Mouse (Mus musculus): ENCODE results near the gene Fam240a.

The Fam240a gene

DNA sequence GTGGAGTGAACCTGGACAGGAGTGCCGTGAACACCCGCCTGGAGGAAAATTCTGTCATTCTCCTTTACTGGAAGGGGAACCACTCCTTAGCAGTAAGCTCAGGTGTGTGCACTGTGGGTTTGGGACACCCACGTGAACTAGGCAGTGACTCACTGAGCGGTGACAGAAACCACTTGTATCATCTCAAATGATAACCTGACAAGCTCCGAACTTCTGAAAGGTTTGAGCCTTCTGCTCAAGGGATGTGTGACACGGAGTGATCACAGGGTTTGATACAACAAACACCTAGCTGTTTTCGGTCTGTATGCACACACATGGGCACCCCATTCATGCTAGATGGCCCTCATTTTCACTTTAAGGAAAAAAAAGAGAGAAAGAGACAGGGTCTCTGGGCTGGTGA, at the start of gene Fam240a:
Fam240a (minus strand) TSS at position 76 of the 400 bp plus-strand sequence.
- no peak for DNase-seq (ENCODE audit: low read depth, low spot score)

DNA sequence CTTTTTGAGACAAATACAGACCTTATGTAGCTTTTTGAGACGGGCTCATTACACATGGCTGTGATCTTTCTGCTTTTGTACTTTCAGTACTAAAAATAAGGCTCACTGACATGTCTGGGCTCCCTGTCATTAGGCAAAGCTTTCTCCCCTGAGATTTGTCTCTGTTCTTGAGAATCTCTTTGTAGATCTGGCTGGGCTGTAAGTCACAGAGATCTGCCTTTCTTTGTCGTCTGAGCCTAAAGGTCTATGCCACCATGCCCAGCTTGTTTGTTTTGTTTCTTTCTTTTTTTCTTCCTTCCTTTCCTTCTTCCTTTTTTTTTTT, 49.2 kb upstream of the Fam240a start:
- DNase-seq (ENCODE audit: low read depth, low spot score): no peak

DNA sequence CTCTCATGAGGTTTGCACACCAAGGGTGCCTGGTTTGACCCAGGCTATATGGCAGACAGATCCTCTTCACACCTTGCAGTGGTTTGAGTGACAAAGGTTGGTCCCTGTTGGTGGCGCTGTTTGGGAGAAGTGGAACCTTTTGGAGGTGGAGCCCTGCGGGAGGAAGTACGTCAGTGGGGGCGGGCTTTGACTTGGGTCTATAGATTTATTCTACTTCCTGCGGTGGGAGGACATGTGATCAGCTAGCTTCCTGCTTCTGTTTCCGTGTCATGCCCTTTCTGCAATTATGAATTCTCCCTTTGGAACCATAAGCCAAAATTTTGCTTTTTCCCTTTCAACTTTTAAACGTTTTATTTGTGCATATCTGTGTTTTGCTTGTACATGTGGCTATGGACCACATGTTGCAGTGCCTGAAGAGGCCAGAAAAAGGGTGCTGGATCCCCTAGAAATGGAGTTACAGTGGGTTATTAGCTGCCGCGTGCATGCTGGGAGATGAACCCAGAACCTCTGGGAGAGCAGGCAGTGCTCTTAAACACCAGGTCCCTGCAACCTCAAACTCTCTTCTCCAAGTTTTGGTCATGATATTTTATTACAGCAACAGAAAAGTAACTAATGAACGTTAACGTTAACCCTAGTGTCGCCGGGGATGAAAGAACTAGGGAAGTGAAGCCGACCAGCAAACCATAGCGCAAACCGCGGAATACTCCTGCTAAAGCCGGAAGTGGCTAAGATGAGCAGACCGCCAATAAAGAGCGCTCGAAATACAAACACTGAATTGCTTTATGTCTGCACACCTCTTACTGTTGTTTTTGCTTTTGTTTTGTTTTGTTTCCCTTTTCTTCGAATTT, 48.6 kb upstream of the Fam240a start:
- DNase-seq (ENCODE audit: low read depth, low spot score): no peak

DNA sequence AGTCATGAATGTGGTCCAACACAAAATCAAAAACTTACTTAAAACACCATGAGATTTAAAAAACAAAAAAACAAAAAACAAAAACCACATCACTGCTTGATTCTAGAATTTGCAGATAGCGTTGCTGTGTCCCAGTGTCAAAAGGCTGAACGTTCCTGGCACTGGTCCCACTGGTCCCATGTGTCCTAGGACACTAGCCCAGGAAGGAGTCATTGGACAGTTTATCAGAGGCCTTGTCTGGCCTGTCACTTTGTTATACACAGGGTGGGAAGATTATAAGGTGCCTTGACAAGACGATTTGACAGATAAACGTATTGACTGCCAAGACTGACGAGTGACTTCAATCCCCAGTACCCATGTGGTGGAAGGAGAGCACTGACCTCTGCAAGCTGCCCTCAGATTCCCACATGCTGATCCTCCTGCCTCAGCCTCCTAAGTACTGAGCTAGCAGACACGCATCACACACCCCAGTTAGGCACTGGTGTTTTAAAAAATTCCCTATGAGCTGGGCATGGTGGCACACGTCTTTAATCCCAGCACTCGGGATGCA, 47.0 kb upstream of the Fam240a start:
- DNase-seq (ENCODE audit: low read depth, low spot score): no peak

DNA sequence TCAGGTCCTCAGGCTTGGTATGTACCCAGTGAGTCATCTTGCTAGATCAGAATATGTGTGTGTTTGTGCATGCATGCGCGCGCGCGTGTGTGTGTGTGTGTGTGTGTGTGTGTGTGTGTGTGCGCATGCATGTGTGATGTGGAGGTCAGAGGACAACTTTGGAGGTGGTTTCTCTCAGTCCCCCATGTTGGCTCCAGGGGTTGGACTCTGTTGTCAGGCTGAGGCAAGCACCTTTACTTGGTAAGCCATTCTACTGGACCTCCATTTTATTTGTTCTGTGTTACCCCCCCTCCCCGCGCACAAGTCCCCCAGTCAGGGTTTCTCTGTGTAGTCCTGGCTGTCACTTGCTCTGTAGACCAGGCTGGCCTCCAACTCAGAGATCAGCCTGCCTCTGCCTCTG, 44.7 kb upstream of the Fam240a start:
- DNase-seq (ENCODE audit: low read depth, low spot score): no peak

DNA sequence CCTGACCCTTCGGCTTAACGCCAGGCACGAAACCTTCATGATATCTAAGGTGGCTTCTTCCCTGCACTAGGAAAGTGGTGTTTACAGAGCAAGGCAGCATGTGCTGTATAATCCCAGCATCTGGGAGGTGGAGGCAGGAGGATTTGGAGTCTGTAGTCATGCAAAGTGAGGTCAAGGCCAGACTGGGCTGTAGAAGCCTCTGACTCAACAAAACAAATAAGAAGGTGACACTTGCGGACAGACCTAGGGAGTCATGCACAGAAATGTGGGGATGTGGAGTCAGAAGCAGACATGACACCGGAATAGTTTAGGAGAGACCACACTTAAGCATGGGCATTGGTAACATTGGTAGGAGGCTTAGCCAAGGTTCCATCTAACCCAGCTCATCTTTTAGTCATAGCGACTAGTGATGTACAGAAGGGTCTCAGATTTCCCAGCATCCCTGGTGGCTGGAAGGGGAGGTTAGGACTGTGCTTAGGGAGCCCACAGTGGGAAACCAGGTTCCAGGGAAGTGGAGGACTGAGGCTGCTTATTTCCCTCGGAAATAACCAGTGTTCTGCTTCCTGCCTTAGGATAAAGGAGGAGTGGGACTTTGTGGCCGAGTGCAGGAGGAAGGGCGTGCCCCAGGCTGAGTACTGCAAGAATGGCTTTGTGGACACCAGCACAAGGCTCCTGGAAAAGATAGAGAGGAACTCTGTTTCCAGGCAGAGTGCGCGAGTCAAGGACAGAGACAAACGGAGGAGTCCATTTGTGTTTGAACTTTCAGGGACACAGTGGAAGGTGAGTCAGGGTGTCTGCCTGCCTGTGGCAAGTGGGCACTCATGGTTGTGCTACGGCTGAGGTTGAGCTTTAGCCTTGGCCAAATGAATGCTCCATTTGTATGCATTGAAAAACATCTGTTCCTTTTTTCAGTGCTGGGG, 43.8 kb upstream of the Fam240a start:
- no peak for DNase-seq (ENCODE audit: low read depth, low spot score)

DNA sequence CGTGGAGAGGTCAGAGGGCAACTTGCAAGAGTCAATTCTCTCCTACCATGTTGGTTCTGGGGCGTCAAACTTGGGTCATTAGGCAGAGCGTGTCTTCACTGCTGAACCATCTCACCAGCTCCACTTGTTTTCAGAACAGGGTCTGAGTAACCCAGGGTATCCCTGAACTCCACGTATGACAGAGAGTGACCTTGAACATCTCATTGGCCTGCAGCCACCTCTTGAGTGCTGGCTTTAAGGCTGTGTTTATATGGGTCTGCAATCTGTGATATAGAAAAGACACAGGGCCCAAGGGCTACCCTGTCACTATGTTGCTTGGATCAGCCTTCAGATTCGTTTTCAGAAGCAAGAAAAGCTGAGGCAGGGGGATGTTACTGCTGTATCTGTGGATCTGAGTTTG, 43.0 kb upstream of the Fam240a start:
- DNase-seq (ENCODE audit: low read depth, low spot score): no peak

DNA sequence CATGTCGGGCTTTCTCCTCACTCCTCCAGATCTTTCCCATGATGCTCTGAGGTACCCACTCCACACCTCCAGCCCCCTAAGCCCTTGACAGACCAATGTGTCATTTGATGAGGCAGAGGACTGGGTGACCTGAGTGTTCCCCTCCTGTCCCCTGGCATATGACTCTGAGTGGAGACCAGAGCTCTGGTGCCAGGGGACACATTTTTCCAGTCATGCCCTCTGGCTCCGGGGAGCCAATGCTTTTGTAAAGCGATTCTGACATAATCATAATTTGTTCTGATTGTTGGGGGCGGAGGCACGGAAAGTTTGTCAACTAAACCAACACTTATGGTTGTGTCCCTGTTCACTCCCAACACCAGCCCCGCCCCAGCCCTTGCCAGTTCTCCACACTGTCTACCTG, 39.3 kb upstream of the Fam240a start:
- no peak for DNase-seq (ENCODE audit: low read depth, low spot score)

DNA sequence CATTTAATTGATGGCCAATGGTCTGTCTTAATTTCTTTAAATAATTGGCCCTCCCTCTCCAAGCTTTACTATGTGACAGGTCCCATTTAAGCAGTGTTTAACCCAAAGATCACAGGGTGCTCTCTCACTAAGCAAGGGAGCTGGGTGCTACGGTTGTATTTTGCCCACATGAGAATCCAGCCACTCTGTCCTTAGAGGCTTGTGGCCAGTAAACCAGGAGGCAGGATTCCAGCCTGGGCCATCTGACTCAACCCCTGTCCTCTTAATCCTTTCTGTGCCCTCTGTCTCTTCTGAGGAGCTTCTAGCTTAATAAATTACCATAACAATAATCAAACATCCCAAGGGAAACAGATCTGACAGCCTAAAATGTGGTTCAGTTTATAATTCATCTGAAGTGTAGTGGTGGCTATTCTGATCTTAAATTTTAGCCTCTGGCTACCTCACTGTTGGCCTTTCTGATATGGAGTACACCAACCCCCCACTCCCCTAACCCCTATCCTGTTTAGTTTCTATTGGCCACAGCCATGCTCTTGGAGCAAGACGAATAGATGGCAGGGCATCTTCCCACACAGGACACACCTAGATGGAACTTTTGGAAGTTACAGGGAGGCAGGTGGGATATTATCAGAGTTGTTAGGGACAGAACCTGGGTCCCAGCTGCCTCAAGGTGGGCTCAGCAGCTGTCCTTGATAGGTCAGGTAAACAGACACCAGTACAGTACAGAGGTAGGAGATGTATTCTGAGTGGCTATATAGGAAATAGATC, 38.2 kb upstream of the Fam240a start:
- DNase-seq (ENCODE audit: low read depth, low spot score): no peak

DNA sequence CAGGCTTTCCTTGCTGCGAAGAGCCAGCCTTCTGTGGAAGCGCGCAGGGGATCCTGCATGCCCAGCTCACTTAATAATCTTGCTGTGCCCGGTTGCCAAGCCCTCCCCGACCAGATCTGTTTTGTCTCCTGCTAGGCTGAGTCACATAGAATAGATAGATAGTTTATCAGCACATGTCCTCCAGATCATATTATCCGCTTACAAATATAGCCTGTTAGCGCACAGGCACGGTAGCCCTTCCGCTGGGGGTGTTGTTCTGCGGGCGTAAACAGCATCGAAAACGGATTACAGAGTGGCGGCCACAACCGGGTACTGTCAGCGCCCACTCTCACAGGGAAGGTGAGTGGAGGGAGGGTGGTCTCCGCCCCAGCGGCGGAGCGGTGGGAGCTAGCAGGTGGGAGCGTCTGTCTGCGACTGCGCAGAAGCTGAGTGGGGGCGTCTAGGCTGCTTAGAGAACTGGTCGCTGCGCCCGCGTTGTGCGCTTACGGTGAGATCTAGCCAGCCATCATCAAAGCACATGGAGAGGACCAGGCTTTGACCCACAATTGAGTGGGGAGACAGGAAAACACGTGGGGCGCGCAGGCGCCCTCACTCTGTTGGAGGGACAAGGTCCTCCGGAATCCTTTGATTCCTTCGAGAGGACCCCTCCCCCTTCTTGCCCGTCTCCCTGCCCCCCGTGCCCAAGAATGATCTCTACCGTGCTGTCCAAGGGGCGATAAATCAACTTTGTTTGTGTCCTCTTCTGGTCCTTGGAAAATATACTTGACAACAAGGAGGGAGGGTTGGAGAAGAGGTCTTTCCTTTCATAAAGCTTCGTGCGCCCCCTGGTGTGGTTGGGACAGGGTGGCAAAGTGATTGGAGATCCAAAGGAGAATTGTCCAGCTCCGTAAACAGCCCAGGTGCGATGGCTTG, 37.1 kb upstream of the Fam240a start:
- DNase-seq (ENCODE audit: low read depth, low spot score): peak; percentile 66

DNA sequence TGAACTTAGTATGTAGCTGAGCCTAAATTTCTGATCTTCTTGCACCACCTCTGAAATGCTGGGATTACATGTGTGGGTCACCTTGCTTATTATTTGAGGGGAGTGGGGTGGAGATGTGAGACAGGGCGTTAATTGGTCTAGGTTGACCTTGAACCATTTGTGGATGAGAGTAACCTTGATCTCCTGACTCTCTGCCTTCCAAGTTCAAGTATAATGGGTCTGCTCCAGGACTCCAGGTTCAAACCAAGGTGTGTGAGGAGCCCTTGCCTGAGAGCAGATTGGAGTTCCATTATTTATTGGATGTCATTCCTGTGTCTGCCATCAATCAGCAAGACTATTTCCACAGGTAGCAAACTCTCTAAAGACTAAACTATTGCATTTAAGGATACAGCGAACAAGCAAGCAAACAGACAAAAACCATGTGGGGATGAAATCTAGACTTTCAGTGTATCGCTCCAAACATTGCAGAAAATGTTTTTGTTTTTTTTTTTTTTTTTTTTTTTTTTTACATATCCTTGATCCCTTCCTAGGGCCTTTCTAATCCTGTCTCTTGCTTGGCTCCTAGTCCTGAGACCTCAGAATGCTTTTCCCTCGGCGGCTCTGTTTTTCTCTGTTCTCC, 36.4 kb upstream of the Fam240a start:
- DNase-seq (ENCODE audit: low read depth, low spot score): peak; percentile 13

DNA sequence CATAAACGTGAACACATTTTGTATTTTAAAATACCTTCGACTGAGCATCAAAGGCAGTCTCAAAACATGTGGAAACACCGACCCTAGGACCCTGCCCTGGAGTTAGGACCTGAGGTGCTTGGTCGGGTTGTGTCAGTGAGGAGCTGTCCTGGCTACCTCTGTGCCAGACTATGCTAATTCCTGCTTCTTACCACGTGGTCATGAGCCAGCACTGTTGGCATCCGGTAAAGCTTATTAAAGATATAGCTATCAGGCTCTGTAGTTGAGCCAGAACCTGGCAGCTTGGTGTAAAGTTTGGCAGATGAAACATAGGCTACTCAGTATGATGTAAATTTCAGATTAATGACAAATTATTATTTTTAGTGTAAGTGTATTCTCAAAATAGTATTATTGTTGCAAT, 35.7 kb upstream of the Fam240a start:
- DNase-seq (ENCODE audit: low read depth, low spot score): no peak

DNA sequence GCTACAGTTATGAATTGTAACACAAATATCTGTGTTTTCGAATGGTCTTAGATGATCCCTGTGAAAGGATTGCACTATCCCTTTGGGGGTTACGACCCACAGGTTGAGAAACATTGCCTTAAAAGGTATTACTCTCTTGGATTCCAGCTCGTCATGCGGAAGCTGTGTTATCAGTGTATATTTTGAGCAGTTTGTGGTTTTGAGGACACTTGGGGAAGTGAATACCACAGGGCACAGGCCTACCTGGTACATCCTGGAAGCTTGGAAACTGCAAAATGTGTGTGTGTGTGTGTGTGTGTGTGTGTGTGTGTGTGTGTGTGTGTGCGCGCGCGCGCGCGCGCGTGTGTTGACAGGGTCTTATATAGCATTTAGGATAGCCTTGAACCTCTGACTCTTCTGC, 35.2 kb upstream of the Fam240a start:
- no peak for DNase-seq (ENCODE audit: low read depth, low spot score)

DNA sequence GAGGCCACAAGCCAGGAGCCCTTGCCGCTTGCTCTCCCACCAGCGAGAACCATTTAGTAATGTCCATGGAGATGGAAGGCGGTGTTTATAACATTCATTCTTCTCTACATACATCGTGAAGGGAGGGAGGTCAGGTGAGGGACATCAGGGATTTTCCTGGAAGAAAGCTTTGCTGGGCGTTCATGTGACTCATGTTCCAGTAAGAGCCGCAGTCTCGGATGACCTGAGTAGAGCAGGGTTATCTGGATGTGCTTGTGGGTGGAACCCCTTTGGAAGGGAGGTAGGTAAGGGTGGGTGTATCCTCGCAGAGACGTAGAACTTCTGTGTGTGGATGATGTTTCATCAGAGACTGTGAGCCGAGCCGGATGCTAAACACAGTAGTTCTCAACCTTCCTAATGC, 34.7 kb upstream of the Fam240a start, which contains the start of gene Lrrc2:
Lrrc2 (plus strand) TSS at position 149 of the 400 bp plus-strand sequence.
- no peak for DNase-seq (ENCODE audit: low read depth, low spot score)

DNA sequence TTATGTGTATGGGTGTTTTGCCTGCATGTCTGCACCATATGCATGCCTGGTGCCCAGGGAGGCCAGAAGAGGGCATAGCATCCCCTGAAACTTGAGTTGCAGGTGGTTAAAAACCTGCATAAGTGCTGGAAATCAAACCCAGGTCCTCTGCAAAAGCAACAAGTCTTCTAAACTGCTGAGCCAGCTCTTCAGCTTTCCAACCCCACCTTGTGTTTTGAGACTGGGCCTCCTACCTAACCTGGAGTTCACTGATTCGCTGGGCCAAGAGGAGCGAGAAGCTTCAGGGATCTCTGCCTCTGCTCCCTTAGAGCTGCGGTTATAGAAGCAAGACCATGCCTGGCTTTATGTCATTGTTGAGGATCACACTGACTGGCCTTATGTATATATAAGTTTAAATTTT, 33.4 kb upstream of the Fam240a start:
- DNase-seq (ENCODE audit: low read depth, low spot score): no peak

DNA sequence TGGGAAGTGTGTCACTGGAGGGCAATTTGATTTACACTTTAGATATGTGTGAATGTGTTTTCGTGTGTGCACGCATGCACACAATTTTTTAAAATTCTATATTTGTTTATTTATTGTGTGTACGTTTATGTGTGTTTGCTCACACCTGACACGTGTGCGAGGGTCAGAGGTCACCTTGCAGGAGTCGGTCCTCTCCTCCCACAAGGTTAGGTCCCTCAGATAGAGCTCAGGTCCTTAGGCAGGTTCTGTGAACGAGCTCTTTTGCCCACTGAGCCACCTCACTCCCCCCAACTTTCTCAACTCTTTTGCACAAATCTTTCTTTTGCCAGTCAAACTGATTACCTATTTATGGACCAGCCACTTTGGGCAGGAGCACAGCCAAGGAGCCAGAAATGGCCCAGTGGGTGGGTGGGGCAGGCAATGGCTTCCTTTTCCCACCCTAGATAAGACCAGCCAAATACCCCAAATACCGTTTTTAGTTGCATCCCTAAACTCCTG, 32.2 kb upstream of the Fam240a start:
- no peak for DNase-seq (ENCODE audit: low read depth, low spot score)

DNA sequence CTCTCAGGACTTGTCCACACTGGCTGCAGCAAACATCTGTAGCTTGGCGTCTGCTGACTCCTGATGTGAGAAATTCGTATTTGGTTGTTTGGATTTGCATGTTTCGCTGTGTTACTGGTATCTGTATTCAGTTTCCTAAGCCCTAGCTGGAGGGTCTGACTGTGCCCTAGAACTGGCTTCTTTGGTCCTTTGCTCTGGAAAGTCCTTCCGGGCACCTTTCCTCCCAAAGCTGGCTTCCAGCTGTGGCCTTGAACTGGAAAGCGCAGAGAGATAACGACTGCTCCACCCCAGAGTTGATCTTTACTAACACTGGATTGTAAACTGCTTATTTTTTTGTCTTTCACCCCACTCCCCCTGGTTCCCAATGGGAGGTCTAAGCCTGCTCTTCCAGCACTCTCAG, 31.2 kb upstream of the Fam240a start:
- no peak for DNase-seq (ENCODE audit: low read depth, low spot score)

DNA sequence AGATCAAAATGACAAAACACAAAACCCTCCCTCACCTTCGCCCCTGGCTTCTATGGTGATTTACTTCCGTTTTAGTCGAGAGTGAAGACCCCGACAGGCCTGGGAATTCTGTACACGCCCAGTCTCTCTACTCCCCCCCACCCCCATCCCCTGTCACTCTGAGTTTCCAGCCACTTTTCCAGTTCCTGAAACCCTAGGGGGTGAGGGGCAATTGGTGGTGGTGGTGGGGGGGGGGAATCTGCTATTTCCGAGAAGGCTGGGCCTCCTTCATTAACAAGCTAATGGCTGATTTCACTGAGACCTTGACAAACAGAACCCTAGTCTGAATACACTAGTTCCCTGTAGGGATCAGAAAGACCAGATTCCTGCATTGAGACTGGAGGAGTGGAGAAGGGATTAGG, 30.6 kb upstream of the Fam240a start:
- DNase-seq (ENCODE audit: low read depth, low spot score): no peak

DNA sequence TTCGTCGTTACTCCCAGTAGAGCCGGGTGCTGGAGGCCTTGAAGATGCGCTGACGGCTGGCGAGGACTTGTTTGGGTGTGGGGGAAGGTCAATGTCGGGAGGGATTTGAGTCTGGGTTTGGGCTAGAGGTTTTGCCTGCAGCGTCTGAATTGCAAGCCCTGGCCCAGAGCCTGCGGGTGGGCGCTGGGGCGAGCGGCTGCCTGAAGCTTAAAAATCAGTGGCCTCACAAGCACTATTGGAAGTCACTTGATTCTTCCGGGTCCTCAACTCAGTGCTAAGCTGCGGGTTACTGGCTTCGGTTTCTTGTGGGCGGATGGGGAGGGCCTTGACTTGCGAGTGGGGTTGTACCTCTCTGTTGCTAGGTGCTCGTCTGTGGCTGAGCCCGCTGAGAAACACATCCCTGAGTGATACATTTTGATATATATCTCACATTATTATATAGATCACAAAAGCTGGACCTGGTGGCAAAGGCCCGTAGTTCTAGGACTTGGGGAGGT, 29.9 kb upstream of the Fam240a start:
- no peak for DNase-seq (ENCODE audit: low read depth, low spot score)

DNA sequence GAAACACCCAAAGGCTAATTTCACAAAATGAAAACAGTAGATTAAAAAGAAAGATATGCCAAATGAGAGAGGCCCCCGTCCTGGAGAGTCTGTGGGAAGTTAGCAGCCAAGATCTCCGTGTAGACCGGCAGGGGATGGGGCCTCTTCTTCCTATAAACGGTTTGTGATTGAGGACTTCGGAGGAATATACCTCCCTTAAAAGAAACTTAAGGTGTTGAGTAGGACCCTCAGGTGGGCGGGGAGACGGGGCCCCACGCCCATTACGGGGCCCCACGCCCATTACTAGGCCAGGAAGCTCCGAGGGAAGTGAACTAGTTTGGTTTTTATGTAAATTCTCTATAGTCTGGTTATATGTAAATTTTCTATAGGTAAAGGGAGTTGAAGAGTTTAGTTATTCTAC, 29.3 kb upstream of the Fam240a start, which contains the start of gene Tdgf1:
Tdgf1 (minus strand) TSS at position 233 of the 400 bp plus-strand sequence.
- DNase-seq (ENCODE audit: low read depth, low spot score): no peak

Measured in retina, postnatal 7 days (tissue).